Mouse (Mus musculus) urinary bladder, postnatal 10 days (tissue): ENCODE data around the gene Pon1.

Source experiments
- DNase-seq: peaks from one replicate; pipeline ENCODE4 v3.0.0; 2022; ENCODE audit warnings: low spot score

Pon1 gene

GRCm38 (mm10) chr6:5134986-5135385 is 58.8 kb downstream of the Pon1 start:
- DNase-seq = no peak

DNA sequence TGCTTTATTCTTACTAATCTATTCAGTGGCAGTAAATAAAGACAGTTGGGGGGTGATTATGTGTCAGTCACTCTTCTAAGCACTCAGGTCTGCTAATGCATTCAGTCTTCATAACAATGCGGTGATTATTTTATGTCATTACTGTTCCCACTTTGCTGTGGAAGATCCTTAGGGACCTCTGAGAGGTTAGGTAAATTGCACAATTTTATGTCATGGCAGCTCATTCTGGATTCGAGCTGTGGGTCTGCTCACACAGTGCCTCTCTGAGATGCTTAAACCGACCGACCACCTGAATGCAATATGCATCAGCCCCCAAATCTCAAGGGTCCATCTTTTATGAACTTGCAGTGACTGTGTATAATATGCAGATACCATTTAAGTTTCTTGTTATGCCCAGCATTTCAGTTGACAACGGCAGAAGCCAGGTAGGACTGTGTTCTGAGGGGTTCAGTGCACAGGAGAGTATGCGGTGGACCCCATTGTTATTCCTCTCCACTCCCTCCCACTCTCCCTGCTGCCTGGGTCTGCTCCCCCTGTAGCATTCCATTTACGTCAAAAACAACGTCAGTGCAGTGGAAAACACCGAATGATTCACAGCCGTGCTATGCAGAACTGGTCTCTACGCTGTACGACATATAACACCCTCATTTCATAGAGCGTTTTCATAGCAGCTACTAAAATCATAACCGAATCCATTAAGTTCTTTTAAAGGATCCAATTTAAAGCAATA is 64.2 kb downstream of the Pon1 start:
- DNase-seq = no peak

DNA sequence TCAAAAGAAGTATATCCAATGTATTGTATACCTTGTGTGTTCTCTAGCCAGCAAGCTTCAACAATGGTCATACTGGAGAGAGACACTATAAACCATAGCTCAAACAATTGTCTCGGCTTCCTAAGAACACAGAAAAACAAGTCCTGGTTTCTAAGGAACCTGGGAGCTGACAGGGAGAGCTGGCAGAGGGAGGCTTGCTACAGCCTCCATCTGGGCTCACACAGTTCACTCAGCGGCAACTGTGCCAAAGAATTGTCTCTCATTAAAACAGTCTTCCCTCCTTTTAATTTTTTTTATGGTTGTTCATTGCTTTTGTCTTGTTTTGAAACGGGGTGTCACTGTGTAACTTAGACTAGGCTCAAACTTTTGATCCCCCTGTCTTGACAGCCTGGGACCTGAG is 73.5 kb downstream of the Pon1 start:
- DNase-seq = no peak

GRCm38 (mm10) chr6:5119181-5119910 is 74.4 kb downstream of the Pon1 start:
- DNase-seq = no peak
